Mouse (Mus musculus): ENCODE data around the gene Frmd4a. TPM values are rescaled to one million over a fixed set of nuclear protein-coding genes. Genes with fewer than 3 reads are reported as not detected.
A peak's percentile ranks its signal among the peaks of the same experiment; 100 is the strongest.

The Frmd4a gene
- total RNA-seq, 2 experiments from 2014 or later = 216 to 254 TPM

- intact Hi-C loops (cut with DNase I) = no loop called here
- no peak for DNase-seq
Observed at GRCm38 (mm10) chr2:4467314-4467713, 449.8 kb downstream of the Frmd4a start.

- intact Hi-C loops (cut with DNase I) = no loop called here
- DNase-seq = peak; percentile 42
Observed at GRCm38 (mm10) chr2:4472760-4473480, 455.4 kb downstream of the Frmd4a start.

GRCm38 (mm10) chr2:4473866-4474538 is 456.5 kb downstream of the Frmd4a start:
- no peak for DNase-seq
- intact Hi-C loops (cut with DNase I) = no loop called here

GRCm38 (mm10) chr2:4474539-4474937 is 457.0 kb downstream of the Frmd4a start:
- DNase-seq = no peak
- intact Hi-C loops (cut with DNase I) = no loop called here

- DNase-seq = no peak
- intact Hi-C loops (cut with DNase I) = no loop called here
Observed at GRCm38 (mm10) chr2:4475991-4476390, 458.5 kb downstream of the Frmd4a start.

- no peak for DNase-seq
- intact Hi-C loops (cut with DNase I) = no loop called here
Observed at GRCm38 (mm10) chr2:4476608-4477007, 459.1 kb downstream of the Frmd4a start.

- no peak for DNase-seq
- intact Hi-C loops (cut with DNase I) = no loop called here
Observed at GRCm38 (mm10) chr2:4477311-4477710, 459.8 kb downstream of the Frmd4a start.

GRCm38 (mm10) chr2:4480180-4480579 is 462.7 kb downstream of the Frmd4a start:
- intact Hi-C loops (cut with DNase I) = no loop called here
- DNase-seq = no peak

- DNase-seq = no peak
- intact Hi-C loops (cut with DNase I) = no loop called here
Observed at GRCm38 (mm10) chr2:4481154-4481553, 463.6 kb downstream of the Frmd4a start.

GRCm38 (mm10) chr2:4486185-4486584 is 468.7 kb downstream of the Frmd4a start:
- intact Hi-C loops (cut with DNase I) = no loop called here
- no peak for DNase-seq

- no peak for DNase-seq
- intact Hi-C loops (cut with DNase I) = no loop called here
Observed at GRCm38 (mm10) chr2:4487280-4487679, 469.8 kb downstream of the Frmd4a start.

GRCm38 (mm10) chr2:4490845-4491244 is 473.3 kb downstream of the Frmd4a start:
- intact Hi-C loops (cut with DNase I) = loop anchor here (5.0 kb wide), 1 partner anchor 269 kb away; no protein-coding TSS in a partner anchor
- peak; percentile 81 for DNase-seq

GRCm38 (mm10) chr2:4492485-4493481 is 475.3 kb downstream of the Frmd4a start:
- intact Hi-C loops (cut with DNase I) = loop anchor here (5.0 kb wide), 1 partner anchor 270 kb away; no protein-coding TSS in a partner anchor
- DNase-seq = peak; percentile 71

- intact Hi-C loops (cut with DNase I) = loop anchor here (5.0 kb wide), 1 partner anchor 272 kb away; no protein-coding TSS in a partner anchor
- no peak for DNase-seq
Observed at GRCm38 (mm10) chr2:4494478-4494877, 477.0 kb downstream of the Frmd4a start.

- peak; percentile 72 for DNase-seq
- intact Hi-C loops (cut with DNase I) = loop anchor here (2.0 to 5.0 kb wide), 2 partner anchors 102 to 363 kb away; no protein-coding TSS in a partner anchor
Observed at GRCm38 (mm10) chr2:4499257-4499656, 481.7 kb downstream of the Frmd4a start.

- intact Hi-C loops (cut with DNase I) = loop anchor here (2.0 to 5.0 kb wide), 2 partner anchors 101 to 362 kb away; no protein-coding TSS in a partner anchor
Observed at GRCm38 (mm10) chr2:4499916-4500315, 482.4 kb downstream of the Frmd4a start.

GRCm38 (mm10) chr2:4501257-4502027 is 483.9 kb downstream of the Frmd4a start:
- intact Hi-C loops (cut with DNase I) = no loop called here
- no peak for DNase-seq

More at GRCm38 (mm10) chr2:4499916-4500315, 482.4 kb downstream of the Frmd4a start:
- no peak for DNase-seq

- no peak for DNase-seq
- intact Hi-C loops (cut with DNase I) = no loop called here
Observed at GRCm38 (mm10) chr2:4504413-4504812, 486.9 kb downstream of the Frmd4a start.

- DNase-seq = no peak
- intact Hi-C loops (cut with DNase I) = no loop called here
Observed at GRCm38 (mm10) chr2:4505695-4506094, 488.2 kb downstream of the Frmd4a start.

GRCm38 (mm10) chr2:4506659-4507058 is 489.1 kb downstream of the Frmd4a start:
- intact Hi-C loops (cut with DNase I) = no loop called here
- DNase-seq = no peak

All from left cerebral cortex, postnatal 4 days (tissue).